Mouse (Mus musculus) adrenal gland, postnatal 10 days (tissue): Measurements from ENCODE around the gene 4930503B20Rik. TPM values are rescaled to one million over a fixed set of nuclear protein-coding genes. Genes with fewer than 3 reads are reported as not detected.
A peak's percentile ranks its signal among the peaks of the same experiment; 100 is the strongest.

Experiments
- DNase-seq: peaks from one replicate; pipeline ENCODE4 v3.0.0; 2021; ENCODE audit warnings: mixed read lengths
- total RNA-seq, 2 experiments: library from RNA; stranded (reverse); gene quantifications; 2 replicates each; pipeline ENCODE4 v1.2.3; 2021

Gene 4930503B20Rik
- total RNA-seq, 2 experiments from 2014 or later, result not detected

DNA sequence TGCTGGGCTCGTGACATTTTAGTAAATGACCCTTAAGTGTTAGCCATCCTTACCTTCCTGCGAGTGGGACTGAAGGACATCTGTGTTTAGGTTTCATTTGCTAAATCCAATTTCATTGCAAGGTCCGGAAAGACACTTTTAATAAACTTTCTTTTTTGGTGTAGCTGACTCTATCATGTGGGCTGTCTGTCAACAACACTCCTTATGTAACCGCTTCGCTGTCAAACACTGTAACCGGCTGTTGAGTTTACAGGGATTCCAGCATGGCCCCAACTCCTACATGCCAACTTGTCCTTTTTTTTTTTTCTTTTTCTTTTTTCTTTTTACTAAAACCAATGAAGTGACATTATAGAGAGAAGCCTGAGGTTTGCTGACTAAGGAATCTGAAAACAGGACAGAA lies 52.7 kb downstream of the 4930503B20Rik start:
- no peak for DNase-seq

DNA sequence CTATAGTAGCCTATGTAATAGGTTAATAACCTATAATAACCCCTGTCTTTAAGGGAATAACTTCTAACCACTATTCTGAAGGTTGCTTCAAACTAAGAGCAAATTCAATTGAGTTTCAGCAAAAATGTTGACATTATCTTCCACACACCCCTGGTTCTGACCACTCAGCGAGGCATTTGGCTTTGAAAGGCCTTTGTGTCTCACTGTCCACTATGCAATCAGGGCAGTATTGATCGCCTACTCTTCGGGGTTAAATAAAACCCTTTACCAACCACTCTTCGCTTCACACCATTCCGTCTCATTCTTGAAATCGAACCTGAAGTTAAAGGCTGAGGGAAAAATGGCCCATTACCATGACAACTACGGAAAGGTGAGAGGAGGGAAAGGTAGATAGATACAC lies 54.3 kb downstream of the 4930503B20Rik start:
- DNase-seq, result no peak

GRCm38 (mm10) chr3:146596387-146596786 lies 54.7 kb downstream of the 4930503B20Rik start:
- DNase-seq, result no peak

- DNase-seq, result peak; percentile 32
Observed at GRCm38 (mm10) chr3:146595440-146595839, 55.7 kb downstream of the 4930503B20Rik start.

Other genes starting within 250 kb of the 4930503B20Rik start
- 10 to 100 TPM; 12.5 to 17.3 TPM for gene Ssx2ip, start 246.7 kb downstream of the 4930503B20Rik start, total RNA-seq
- 10 to 100 TPM in 1 of 2 experiments, 1 to 10 TPM in 1; 8.4 to 11.0 TPM for gene Ctbs, start 201.5 kb downstream of the 4930503B20Rik start, total RNA-seq
- 1 to 10 TPM; 2.2 to 4.5 TPM for gene Spata1, start 151.6 kb downstream of the 4930503B20Rik start, total RNA-seq
- gene Gng5, start 151.5 kb downstream of the 4930503B20Rik start, total RNA-seq, result 100 to 1,000 TPM; 276 to 286 TPM
- 10 to 100 TPM; 26.1 to 28.9 TPM for gene Rpf1, start 129.9 kb downstream of the 4930503B20Rik start, total RNA-seq
- gene Uox, start 80.9 kb downstream of the 4930503B20Rik start, total RNA-seq, result 100 to 1,000 TPM in 1 of 2 experiments, 10 to 100 TPM in 1; 44.1 to 112 TPM
- gene Dnase2b, start 35.7 kb downstream of the 4930503B20Rik start, total RNA-seq, result 1 to 10 TPM in 1 of 2 experiments, under 1 TPM in 1; 0.61 to 1.7 TPM
- gene Samd13, start 34.3 kb upstream of the 4930503B20Rik start, total RNA-seq, result under 1 TPM; 0.24 to 0.69 TPM
- gene Prkacb, start 161.7 kb upstream of the 4930503B20Rik start, total RNA-seq, result 100 to 1,000 TPM in 1 of 2 experiments, 10 to 100 TPM in 1; 93.2 to 107 TPM
- gene Ttll7, start 201.1 kb upstream of the 4930503B20Rik start, total RNA-seq, result 1 to 10 TPM; 5.0 to 5.5 TPM